Mouse (Mus musculus) midbrain, embryonic 16.5 days (tissue): ENCODE data around the gene Tbc1d14. TPM values are rescaled to one million over a fixed set of nuclear protein-coding genes. Genes with fewer than 3 reads are reported as not detected.

Experiments
- ATAC-seq: fragments of 200-750 bp; cut with Nextera tagmentation; 2 replicates; pipeline ENCODE4 v1.8.0; 2017; ENCODE audit warnings: moderate TSS enrichment
- H3K27ac ChIP-seq: fragments of 300-500 bp; sonication (generic); 2 replicates; pipeline ENCODE4 v1.5.1; 2014; ENCODE audit warnings: mild to moderate bottlenecking, low read length, mixed read lengths
- H3K27me3 ChIP-seq: fragments of 300-500 bp; sonication (generic); 2 replicates; pipeline ENCODE4 v1.6.1; 2014; ENCODE audit warnings: low read depth, low read length, mixed read lengths; ENCODE audit not compliant: control insufficient read depth, insufficient read depth
- H3K36me3 ChIP-seq: fragments of 300-500 bp; sonication (generic); 2 replicates; pipeline ENCODE4 v1.6.1; 2014; ENCODE audit warnings: mild to moderate bottlenecking, low read length, moderate library complexity, mixed read lengths; ENCODE audit not compliant: control insufficient read depth, insufficient read depth
- H3K4me1 ChIP-seq: fragments of 300-500 bp; sonication (generic); 2 replicates; pipeline ENCODE4 v1.6.1; 2014; ENCODE audit warnings: mild to moderate bottlenecking, low read length, mixed read lengths; ENCODE audit not compliant: control insufficient read depth, insufficient read depth
- H3K4me2 ChIP-seq: fragments of 300-500 bp; sonication (generic); 2 replicates; pipeline ENCODE4 v1.6.1; 2014; ENCODE audit warnings: mild to moderate bottlenecking, low read length, mixed read lengths
- H3K4me3 ChIP-seq: fragments of 300-500 bp; sonication (generic); 2 replicates; pipeline ENCODE4 v1.5.1; 2014; ENCODE audit warnings: low read depth, mild to moderate bottlenecking, low read length, moderate library complexity, mixed read lengths
- H3K9ac ChIP-seq: fragments of 300-500 bp; sonication (generic); 2 replicates; pipeline ENCODE4 v1.6.1; 2014; ENCODE audit warnings: low read depth, low read length, mixed read lengths
- H3K9me3 ChIP-seq: fragments of 300-500 bp; sonication (generic); replicated peaks from 2 replicates; pipeline ENCODE4 v1.6.1; 2014; ENCODE audit warnings: mild to moderate bottlenecking, low read length, mixed read lengths; ENCODE audit not compliant: control insufficient read depth, poor library complexity, severe bottlenecking
- WGBS: fragments of 180-500 bp; shearing (Covaris S2); extraction: QIAGEN DNeasy Blood & Tissue Kit; methylation state at CpG from one replicate; pipeline ENCODE4 v1.1.7; 2014; 5-methylcytosine and 5-hydroxymethylcytosine counted together
- polyA plus RNA-seq: library from polyadenylated mRNA; unstranded; fragments of >200 nt; fragmentation: Nextera tagmentation; extraction: Ambion mirVana; gene quantifications from 2 replicates; pipeline ENCODE4 v1.2.1, GENCODE M21; 2015

The Tbc1d14 gene
- polyA plus RNA-seq, 1 experiment from 2014 or later = 74.6 TPM

DNA sequence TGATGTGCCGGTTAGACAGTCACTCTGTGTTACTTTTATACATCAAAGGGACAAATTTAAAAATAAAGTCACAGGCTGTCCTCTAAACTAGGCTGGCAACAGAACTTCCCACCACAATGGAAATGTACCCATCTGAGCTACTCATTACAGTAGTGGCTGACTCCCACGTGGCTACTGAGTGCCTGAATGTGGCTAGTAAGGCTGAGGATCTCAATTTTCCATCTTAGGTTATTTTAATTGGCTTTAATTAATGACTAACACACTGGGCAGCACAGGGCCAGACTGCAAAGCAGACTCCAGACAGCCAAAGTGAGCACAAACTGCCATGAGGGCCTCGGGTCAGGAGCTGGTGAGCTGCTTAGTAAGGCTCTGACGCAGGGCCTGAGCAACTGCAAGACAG lies 31.6 kb downstream of the Tbc1d14 start:
- ATAC-seq = no peak
- no peak overlapping the region for H3K4me3 ChIP-seq
- no peaks in the 10 kb centered on the region for H3K36me3 ChIP-seq
- no peak overlapping the region for H3K27ac ChIP-seq
- no peak overlapping the region for H3K9ac ChIP-seq
- H3K4me2 ChIP-seq = no peak overlapping the region
- H3K27me3 ChIP-seq = no peaks in the 10 kb centered on the region
- 89% methylated on average over 4 of the region's 4 CpGs for WGBS
- H3K4me1 ChIP-seq = no peaks in the 10 kb centered on the region
- no peaks in the 10 kb centered on the region for H3K9me3 ChIP-seq

GRCm38 (mm10) chr5:36560490-36560889 lies 32.6 kb downstream of the Tbc1d14 start:
- no peak overlapping the region for H3K27ac ChIP-seq
- no peaks in the 10 kb centered on the region for H3K9me3 ChIP-seq
- H3K4me1 ChIP-seq = no peaks in the 10 kb centered on the region
- H3K36me3 ChIP-seq = no peaks in the 10 kb centered on the region
- H3K4me2 ChIP-seq = no peak overlapping the region
- no peak for ATAC-seq
- no peaks in the 10 kb centered on the region for H3K27me3 ChIP-seq
- WGBS = 95% methylated on average over 4 of the region's 4 CpGs
- no peak overlapping the region for H3K9ac ChIP-seq
- H3K4me3 ChIP-seq = no peak overlapping the region

GRCm38 (mm10) chr5:36559510-36560235 lies 33.4 kb downstream of the Tbc1d14 start:
- H3K4me1 ChIP-seq = no peaks in the 10 kb centered on the region
- no peak for ATAC-seq
- 91% methylated on average over 6 of the region's 6 CpGs for WGBS
- no peaks in the 10 kb centered on the region for H3K27me3 ChIP-seq
- no peak overlapping the region for H3K4me2 ChIP-seq
- no peak overlapping the region for H3K9ac ChIP-seq
- no peak overlapping the region for H3K4me3 ChIP-seq
- no peak overlapping the region for H3K27ac ChIP-seq
- H3K9me3 ChIP-seq = no peaks in the 10 kb centered on the region
- H3K36me3 ChIP-seq = no peaks in the 10 kb centered on the region

DNA sequence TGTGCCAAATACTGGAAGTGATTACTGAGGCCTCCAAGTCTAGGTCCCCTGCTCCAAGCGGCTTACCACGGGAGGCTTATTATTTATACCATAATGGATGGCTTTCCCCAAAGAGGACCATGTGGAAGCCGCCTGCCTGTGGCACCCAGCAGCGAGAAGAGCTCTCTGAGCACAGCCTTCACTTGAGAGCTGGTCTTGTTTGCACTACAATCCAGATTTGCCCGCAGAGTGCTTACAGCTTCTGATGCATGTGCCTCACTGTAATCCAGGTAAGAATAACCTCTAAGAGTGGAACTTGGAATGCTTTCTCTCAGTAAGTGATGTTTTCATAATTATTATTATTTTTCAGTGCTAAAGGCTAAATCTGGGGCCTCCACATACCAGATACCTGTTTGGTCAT lies 34.0 kb downstream of the Tbc1d14 start:
- Histone ChIP-seq H3K4me3 (no peak overlapping the region), H3K9ac (no peak overlapping the region), H3K27me3 (no peaks in the 10 kb centered on the region), H3K4me1 (no peaks in the 10 kb centered on the region), H3K4me2 (no peak overlapping the region), H3K27ac (no peak overlapping the region), H3K36me3 (no peaks in the 10 kb centered on the region), H3K9me3 (no peaks in the 10 kb centered on the region)
- 82% methylated on average over 5 of the region's 5 CpGs for WGBS
- ATAC-seq = no peak

DNA sequence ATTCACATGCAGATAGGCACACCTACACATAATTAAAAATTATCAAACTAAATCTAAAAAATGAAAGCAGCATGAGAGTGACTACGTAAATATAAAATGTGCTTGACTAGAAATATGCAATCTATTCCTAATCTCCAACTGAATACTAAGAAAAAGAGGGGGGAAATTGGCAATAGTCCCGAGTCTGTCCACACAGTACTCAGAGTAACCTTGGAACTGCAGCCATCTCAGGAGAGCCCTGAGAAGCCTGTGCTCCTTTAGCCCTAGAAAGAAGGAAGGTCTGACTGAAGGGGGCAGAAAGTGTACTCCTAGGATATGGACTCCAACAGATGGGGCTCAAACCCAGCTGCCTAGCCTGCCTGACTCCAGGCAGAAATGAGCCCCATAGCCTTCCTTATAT lies 34.5 kb downstream of the Tbc1d14 start:
- H3K4me1 ChIP-seq = no peaks in the 10 kb centered on the region
- H3K4me3 ChIP-seq = no peak overlapping the region
- H3K27ac ChIP-seq = no peak overlapping the region
- no peaks in the 10 kb centered on the region for H3K27me3 ChIP-seq
- no peaks in the 10 kb centered on the region for H3K36me3 ChIP-seq
- H3K9me3 ChIP-seq = no peaks in the 10 kb centered on the region
- 84% methylated on average over 2 of the region's 2 CpGs for WGBS
- ATAC-seq = no peak
- H3K4me2 ChIP-seq = no peak overlapping the region
- H3K9ac ChIP-seq = no peak overlapping the region

- WGBS = 38% methylated on average over 7 of the region's 7 CpGs
- H3K4me2 ChIP-seq = no peak overlapping the region
- no peak for ATAC-seq
Observed at GRCm38 (mm10) chr5:36557584-36558308, 35.3 kb downstream of the Tbc1d14 start.

GRCm38 (mm10) chr5:36556906-36557305 lies 36.2 kb downstream of the Tbc1d14 start:
- WGBS = 75% methylated on average over 3 of the region's 3 CpGs
- no peak for ATAC-seq
- H3K4me1 ChIP-seq = no peaks in the 10 kb centered on the region
- no peaks in the 10 kb centered on the region for H3K27me3 ChIP-seq
- no peaks in the 10 kb centered on the region for H3K9me3 ChIP-seq
- no peak overlapping the region for H3K4me2 ChIP-seq
- H3K4me3 ChIP-seq = no peak overlapping the region
- no peak overlapping the region for H3K27ac ChIP-seq
- H3K36me3 ChIP-seq = no peaks in the 10 kb centered on the region
- H3K9ac ChIP-seq = no peak overlapping the region

More at GRCm38 (mm10) chr5:36557584-36558308, 35.3 kb downstream of the Tbc1d14 start:
- H3K4me1 ChIP-seq = no peaks in the 10 kb centered on the region
- H3K27me3 ChIP-seq = no peaks in the 10 kb centered on the region
- no peak overlapping the region for H3K4me3 ChIP-seq
- H3K9me3 ChIP-seq = no peaks in the 10 kb centered on the region
- H3K36me3 ChIP-seq = no peaks in the 10 kb centered on the region
- no peak overlapping the region for H3K27ac ChIP-seq
- H3K9ac ChIP-seq = no peak overlapping the region

GRCm38 (mm10) chr5:36556289-36556688 lies 36.8 kb downstream of the Tbc1d14 start:
- no peak overlapping the region for H3K4me3 ChIP-seq
- 63% methylated on average over 4 of the region's 4 CpGs for WGBS
- no peaks in the 10 kb centered on the region for H3K36me3 ChIP-seq
- no peaks in the 10 kb centered on the region for H3K4me1 ChIP-seq
- H3K27me3 ChIP-seq = no peaks in the 10 kb centered on the region
- no peak overlapping the region for H3K27ac ChIP-seq
- H3K9ac ChIP-seq = no peak overlapping the region
- no peaks in the 10 kb centered on the region for H3K9me3 ChIP-seq
- H3K4me2 ChIP-seq = no peak overlapping the region
- no peak for ATAC-seq

- no peak overlapping the region for H3K9ac ChIP-seq
- no peaks in the 10 kb centered on the region for H3K4me1 ChIP-seq
- no peak overlapping the region for H3K4me2 ChIP-seq
- H3K36me3 ChIP-seq = no peaks in the 10 kb centered on the region
- H3K4me3 ChIP-seq = no peak overlapping the region
- WGBS = 77% methylated on average over 5 of the region's 5 CpGs
- no peaks in the 10 kb centered on the region for H3K27me3 ChIP-seq
- ATAC-seq = no peak
- no peak overlapping the region for H3K27ac ChIP-seq
- H3K9me3 ChIP-seq = no peaks in the 10 kb centered on the region
Observed at GRCm38 (mm10) chr5:36554496-36554895, 38.6 kb downstream of the Tbc1d14 start.
